Mouse (Mus musculus) spleen, postnatal 4 days (tissue): ENCODE results near the gene Rasl2-9.
A peak's percentile ranks its signal among the peaks of the same experiment; 100 is the strongest.
"Not testable (repeated sequence)": the region's sequence is repeated elsewhere in the genome, so short reads cannot be mapped to it uniquely, and the experiment has no call there.

Experiments used
- DNase-seq, 2 experiments: peaks; one replicate each; pipeline ENCODE4 v3.0.0; 2022; ENCODE audit warnings: low spot score in 2 of 2

The Rasl2-9 gene

GRCm38 (mm10) chr7:5125549-5126406 lies at the start of gene Rasl2-9:
TSS of gene Rasl2-9 (minus strand) at chr7:5125950.
- peak; percentile 73 to 92 for DNase-seq

- DNase-seq, result not testable (repeated sequence)
Observed at GRCm38 (mm10) chr7:5149570-5149969, 23.8 kb upstream of the Rasl2-9 start, which contains the start of gene Vmn1r55. TSS of gene Vmn1r55 (minus strand) at chr7:5149670.

- DNase-seq, result no peak
Observed at GRCm38 (mm10) chr7:5125078-5125477, 672 bp downstream of the Rasl2-9 start.

- DNase-seq, result no peak
Observed at GRCm38 (mm10) chr7:5116850-5117249, 8.9 kb downstream of the Rasl2-9 start, which contains the start of gene Rfpl4. TSS of gene Rfpl4 (minus strand) at chr7:5116950.

- no peak for DNase-seq
Observed at GRCm38 (mm10) chr7:5112701-5113100, 13.0 kb downstream of the Rasl2-9 start.

GRCm38 (mm10) chr7:5109301-5109700 lies 16.4 kb downstream of the Rasl2-9 start:
- DNase-seq, result no peak

GRCm38 (mm10) chr7:5108272-5108671 lies 17.5 kb downstream of the Rasl2-9 start:
- no peak for DNase-seq

GRCm38 (mm10) chr7:5102564-5102963 lies 23.2 kb downstream of the Rasl2-9 start:
- DNase-seq, result peak in 1 of 2 experiments; percentile 51

- peak in 1 of 2 experiments; percentile 45 for DNase-seq
Observed at GRCm38 (mm10) chr7:5101066-5101663, 24.6 kb downstream of the Rasl2-9 start.

GRCm38 (mm10) chr7:5099796-5100195 lies 26.0 kb downstream of the Rasl2-9 start:
- DNase-seq, result no peak

GRCm38 (mm10) chr7:5098769-5099168 lies 27.0 kb downstream of the Rasl2-9 start:
- DNase-seq, result no peak

- DNase-seq, result no peak
Observed at GRCm38 (mm10) chr7:5092831-5093510, 32.8 kb downstream of the Rasl2-9 start.

- DNase-seq, result no peak
Observed at GRCm38 (mm10) chr7:5092381-5092780, 33.4 kb downstream of the Rasl2-9 start.

- DNase-seq, result no peak
Observed at GRCm38 (mm10) chr7:5091008-5091728, 34.6 kb downstream of the Rasl2-9 start.

- no peak for DNase-seq
Observed at GRCm38 (mm10) chr7:5089853-5090252, 35.9 kb downstream of the Rasl2-9 start.

GRCm38 (mm10) chr7:5087886-5088285 lies 37.9 kb downstream of the Rasl2-9 start:
- DNase-seq, result no peak

GRCm38 (mm10) chr7:5086921-5087440 lies 38.8 kb downstream of the Rasl2-9 start:
- no peak for DNase-seq

- no peak for DNase-seq
Observed at GRCm38 (mm10) chr7:5085512-5085911, 40.2 kb downstream of the Rasl2-9 start.

GRCm38 (mm10) chr7:5083325-5084105 lies 42.2 kb downstream of the Rasl2-9 start:
- no peak for DNase-seq

- no peak for DNase-seq
Observed at GRCm38 (mm10) chr7:5081939-5082338, 43.8 kb downstream of the Rasl2-9 start.

- peak in 1 of 2 experiments; percentile 40 for DNase-seq
Observed at GRCm38 (mm10) chr7:5081241-5081640, 44.5 kb downstream of the Rasl2-9 start.
